Mouse (Mus musculus): ENCODE results near the gene Gpr155.

The Gpr155 gene

DNA sequence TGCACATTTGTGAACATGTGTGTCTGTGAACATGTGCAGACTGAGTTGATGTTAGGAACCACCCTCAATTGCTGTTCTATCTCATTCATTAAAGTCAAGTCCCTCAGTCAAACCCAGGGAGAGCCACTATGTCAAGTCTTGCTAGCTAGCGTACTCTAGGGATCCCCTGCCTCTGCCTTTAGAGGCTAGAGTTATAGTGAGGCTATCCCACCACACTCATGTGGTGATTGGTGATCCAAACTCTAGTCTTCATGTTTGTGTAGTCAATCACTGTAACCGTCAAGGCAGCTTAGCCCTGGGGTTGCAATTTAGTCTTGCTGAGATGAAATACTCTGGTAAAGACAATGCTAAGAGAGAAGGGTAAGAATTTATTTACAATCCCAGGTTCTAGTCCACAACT is 11.1 kb upstream of the Gpr155 start:
- ChIA-PET CTCF (interaction anchor here in 1 of 4 experiments (1.0 kb wide), 1 partner anchor 11 kb away, joined by 3 read pairs; the partner anchor contains the start of gene Gpr155), POLR2A (interaction anchor here in 3 of 4 experiments (0.5 to 2.7 kb wide), 5 partner anchors 9 to 11 kb away, joined by 3 to 13 read pairs (median 4); partner anchors contain the start of gene Gpr155 (in 3 of the 3))

DNA sequence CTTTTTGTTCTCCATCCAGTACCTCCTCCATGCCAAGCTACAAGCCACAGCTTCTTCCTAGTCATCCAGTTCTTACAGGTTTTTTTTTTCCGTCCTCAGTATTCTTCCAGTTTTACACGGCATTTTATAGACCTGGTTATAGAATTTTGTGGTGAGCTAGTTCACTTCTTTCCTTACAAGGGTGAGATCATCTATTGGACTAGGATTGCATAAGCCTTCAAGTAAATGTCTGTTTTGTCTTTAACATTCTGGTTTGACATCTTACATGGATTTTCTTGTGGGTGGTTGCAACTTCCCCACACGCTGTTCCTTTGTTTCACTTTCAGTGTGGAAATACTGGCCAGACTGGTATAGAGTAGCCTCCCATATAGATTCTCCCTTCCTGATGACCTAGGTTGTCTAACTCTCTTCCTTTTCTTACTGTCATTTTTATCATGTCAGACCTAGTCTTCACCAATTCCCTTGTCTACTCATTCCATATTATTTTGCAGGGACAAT is 10.5 kb upstream of the Gpr155 start:
- ChIA-PET CTCF (interaction anchor here in 2 of 4 experiments (1.0 to 1.2 kb wide), 2 partner anchors 10 kb away, joined by 3 to 4 read pairs; partner anchors contain the start of gene Gpr155 (in 2 of the 2)), POLR2A (interaction anchor here in 1 of 4 experiments (1.1 kb wide), 1 partner anchor 10 kb away, joined by 6 read pairs; the partner anchor contains the start of gene Gpr155)

DNA sequence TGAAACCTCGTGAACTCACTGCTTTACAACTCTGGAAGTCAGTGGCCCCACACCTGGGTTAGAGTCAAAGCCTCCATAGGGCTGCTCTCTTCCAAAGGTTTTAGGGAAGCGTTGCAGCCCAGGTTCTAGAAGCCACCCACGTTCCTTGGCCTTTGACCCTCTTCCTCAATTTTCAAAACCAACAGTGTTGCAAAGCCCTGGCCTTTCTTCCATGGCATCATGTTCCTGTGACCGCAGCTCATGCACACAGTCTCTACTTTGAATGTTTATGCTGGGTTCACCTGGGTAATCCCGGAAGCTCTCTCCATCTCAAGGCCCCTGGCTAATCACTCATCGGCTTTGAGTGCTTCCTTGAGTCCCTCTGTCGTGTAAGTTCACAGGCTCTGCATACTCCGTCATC is 9.1 kb upstream of the Gpr155 start:
- ChIA-PET POLR2A (no interaction called here), CTCF (interaction anchor here in 1 of 4 experiments (0.6 to 1.2 kb wide), 2 partner anchors 9 to 173 kb away, joined by 3 to 4 read pairs; partner anchors contain the start of gene Gpr155)

- CTCF ChIA-PET: no interaction called here
- POLR2A ChIA-PET: interaction anchor here in 1 of 4 experiments (0.9 to 2.1 kb wide), 2 partner anchors 82 to 128 kb away, joined by 3 to 5 read pairs; partner anchors contain the start of genes Cir1 and Scrn3
Observed at GRCm38 (mm10) chr2:73394476-73394875, 8.1 kb upstream of the Gpr155 start.

GRCm38 (mm10) chr2:73392772-73393171 is 6.4 kb upstream of the Gpr155 start:
- ChIA-PET CTCF (no interaction called here), POLR2A (interaction anchor here in 1 of 4 experiments (2.1 kb wide), 1 partner anchor 129 kb away, joined by 5 read pairs; no protein-coding TSS in a partner anchor)

DNA sequence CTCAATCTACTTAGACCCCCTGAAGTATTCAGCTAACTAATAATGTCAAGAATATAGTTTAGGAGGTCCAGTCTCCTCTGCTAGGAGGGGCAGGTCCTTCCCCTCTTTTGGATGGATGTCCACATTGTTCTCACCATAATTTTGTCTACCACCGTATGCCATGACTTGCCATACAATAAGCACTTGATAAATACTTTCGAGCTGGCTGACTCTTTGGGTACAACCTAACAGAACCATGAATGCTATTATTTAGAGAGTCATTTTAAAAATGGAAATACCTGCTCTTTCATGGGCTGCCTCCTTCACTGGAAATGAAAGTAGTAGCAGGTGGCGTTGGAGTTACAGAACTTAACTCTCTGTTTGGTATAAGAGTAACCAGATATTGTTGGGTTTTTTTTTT is 3.6 kb upstream of the Gpr155 start:
- ChIA-PET CTCF (no interaction called here), POLR2A (interaction anchor here in 1 of 4 experiments (0.7 kb wide), 1 partner anchor 53 kb away, joined by 5 read pairs; no protein-coding TSS in a partner anchor)

DNA sequence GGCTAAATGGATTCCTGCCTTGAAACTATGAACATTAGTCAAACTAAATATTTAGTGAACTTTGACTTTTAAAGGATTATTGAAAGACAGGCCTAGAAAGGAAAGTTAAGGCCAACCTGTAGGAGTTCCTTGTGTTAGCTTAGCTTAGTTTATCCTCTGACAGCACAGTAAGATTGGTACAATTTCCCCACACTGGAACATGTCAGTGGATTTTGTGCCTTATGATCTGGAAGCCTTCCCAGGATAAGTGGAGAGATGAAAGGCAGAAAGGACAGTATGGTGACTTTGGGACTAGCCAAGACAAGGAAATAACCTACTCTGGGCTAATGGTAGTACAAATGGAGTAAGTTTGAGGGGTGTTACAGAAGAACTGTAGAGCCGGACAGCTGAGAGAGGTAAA is 1.4 kb upstream of the Gpr155 start:
- CTCF ChIA-PET: no interaction called here

GRCm38 (mm10) chr2:73385641-73386355 is 574 bp downstream of the Gpr155 start:
- ChIA-PET CTCF (interaction anchor here in 1 of 4 experiments (0.8 to 1.1 kb wide), 6 partner anchors 10 to 1087 kb away, joined by 3 to 4 read pairs (median 4); no protein-coding TSS in a partner anchor), POLR2A (interaction anchor here in 3 of 4 experiments (0.6 to 2.9 kb wide), 43 partner anchors 8 to 1513 kb away, joined by 3 to 27 read pairs (median 4); partner anchors contain the start of genes Cir1 (in 3 of the 3), Scrn3 (in 3 of the 3), Atf2 (in 1 of the 3) and Pdk1 (in 1 of the 3))

More for the DNA sequence above, 1.4 kb upstream of the Gpr155 start:
- POLR2A ChIA-PET: interaction anchor here in 3 of 4 experiments (0.6 to 2.9 kb wide), 12 partner anchors 9 to 1855 kb away, joined by 3 to 13 read pairs (median 5); no protein-coding TSS in a partner anchor

DNA sequence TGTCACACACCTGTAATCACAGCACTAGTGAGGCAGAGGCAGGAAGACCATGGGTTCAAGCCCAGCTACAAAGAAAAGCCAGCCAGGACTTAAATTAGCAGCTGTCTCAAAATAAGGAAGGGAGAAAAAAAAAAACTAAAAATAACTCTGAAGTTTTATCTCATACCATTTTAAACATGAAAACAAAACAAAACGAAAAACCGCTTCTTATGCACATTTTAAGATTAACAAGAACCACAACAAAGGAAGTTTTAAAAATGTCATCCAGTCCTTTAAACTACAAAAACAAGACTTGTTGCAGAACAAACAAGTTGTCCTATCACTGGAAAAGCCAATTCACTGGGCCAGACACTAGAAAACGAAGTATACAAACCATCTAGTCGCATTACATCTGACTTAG is 1.2 kb downstream of the Gpr155 start:
- ChIA-PET CTCF (no interaction called here), POLR2A (interaction anchor here in 3 of 4 experiments (1.4 to 2.6 kb wide), 7 partner anchors 10 to 177 kb away, joined by 3 to 27 read pairs (median 12); partner anchors contain the start of genes Cir1 (in 2 of the 3) and Scrn3 (in 2 of the 3))

GRCm38 (mm10) chr2:73380298-73380975 is 5.9 kb downstream of the Gpr155 start:
- POLR2A ChIA-PET: interaction anchor here in 2 of 4 experiments (1.2 to 1.6 kb wide), 2 partner anchors 13 to 68 kb away, joined by 3 to 4 read pairs; partner anchors contain the start of genes Cir1 (in 1 of the 2) and Scrn3 (in 1 of the 2)
- CTCF ChIA-PET: no interaction called here

DNA sequence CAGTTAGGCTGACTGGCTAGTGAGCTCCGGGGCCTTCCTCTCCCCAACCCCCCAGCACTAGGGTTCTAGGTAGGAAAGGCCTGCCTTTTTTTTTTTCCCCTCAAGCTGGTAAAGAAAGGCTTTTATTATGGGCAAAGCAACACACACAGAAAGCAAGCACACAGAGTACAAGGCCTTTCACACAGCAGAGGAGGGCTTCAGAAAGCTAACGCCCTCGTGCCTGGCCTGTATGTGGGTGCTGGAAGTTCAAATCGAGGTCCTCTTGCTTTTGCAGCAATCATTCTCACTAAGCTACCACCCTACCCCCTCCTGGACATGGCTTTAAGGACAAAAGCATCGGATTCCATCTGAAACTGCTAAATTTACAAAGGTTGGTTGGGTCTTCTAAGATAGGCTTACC is 6.7 kb downstream of the Gpr155 start:
- CTCF ChIA-PET: no interaction called here
- POLR2A ChIA-PET: interaction anchor here in 2 of 4 experiments (0.9 to 1.6 kb wide), 3 partner anchors 10 to 67 kb away, joined by 3 to 4 read pairs (median 3); partner anchors contain the start of genes Cir1 (in 1 of the 2) and Scrn3 (in 1 of the 2)

GRCm38 (mm10) chr2:73378326-73378725 is 8.0 kb downstream of the Gpr155 start:
- POLR2A ChIA-PET: interaction anchor here in 2 of 4 experiments (1.6 to 2.1 kb wide), 2 partner anchors 8 kb away, joined by 5 to 8 read pairs; partner anchors contain the start of gene Gpr155 (in 2 of the 2)
- CTCF ChIA-PET: no interaction called here

GRCm38 (mm10) chr2:73371530-73372335 is 14.6 kb downstream of the Gpr155 start:
- ChIA-PET POLR2A (interaction anchor here in 1 of 4 experiments (2.7 kb wide), 1 partner anchor 14 kb away, joined by 9 read pairs; the partner anchor contains the start of gene Gpr155), CTCF (no interaction called here)

- CTCF ChIA-PET: interaction anchor here in 2 of 4 experiments (0.6 to 1.1 kb wide), 2 partner anchors 15 to 1793 kb away, joined by 3 to 4 read pairs; no protein-coding TSS in a partner anchor
- POLR2A ChIA-PET: interaction anchor here in 1 of 4 experiments (0.6 to 1.8 kb wide), 2 partner anchors 11 to 23 kb away, joined by 4 to 7 read pairs; partner anchors contain the start of gene Gpr155
Observed at GRCm38 (mm10) chr2:73363448-73363847, 22.9 kb downstream of the Gpr155 start.

DNA sequence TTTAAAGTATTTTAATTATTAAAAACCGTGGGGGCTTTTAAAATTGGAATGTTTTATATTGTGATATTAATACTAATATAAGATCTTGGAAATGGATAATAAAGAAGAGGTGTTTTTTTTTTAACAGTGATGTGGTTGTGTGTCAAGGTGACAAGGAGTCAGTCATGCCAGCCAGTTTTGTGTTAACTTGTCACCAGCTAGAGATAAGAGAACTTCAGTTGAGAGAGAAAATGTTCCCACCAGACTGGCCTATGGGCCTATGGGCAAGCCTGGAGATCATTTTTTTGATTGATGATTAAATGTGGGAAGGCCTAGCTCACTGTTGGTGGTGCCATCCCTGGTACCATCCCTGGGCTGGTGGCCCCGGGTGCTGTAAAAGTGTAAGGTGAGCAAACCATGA is 25.8 kb downstream of the Gpr155 start:
- POLR2A ChIA-PET: no interaction called here

GRCm38 (mm10) chr2:73359941-73360340 is 26.4 kb downstream of the Gpr155 start:
- CTCF ChIA-PET: interaction anchor here in 2 of 4 experiments (0.5 to 0.6 kb wide), 3 partner anchors 10 to 97 kb away, joined by 3 to 4 read pairs (median 3); no protein-coding TSS in a partner anchor
- POLR2A ChIA-PET: interaction anchor here in 2 of 4 experiments (0.6 to 1.2 kb wide), 2 partner anchors 24 to 656 kb away, joined by 3 read pairs; no protein-coding TSS in a partner anchor

More for the DNA sequence above, 25.8 kb downstream of the Gpr155 start:
- CTCF ChIA-PET: no interaction called here

- CTCF ChIA-PET: no interaction called here
- POLR2A ChIA-PET: interaction anchor here in 2 of 4 experiments (0.7 to 1.3 kb wide), 3 partner anchors 30 to 1984 kb away, joined by 3 to 4 read pairs (median 3); partner anchors contain the start of gene Gpr155 (in 1 of the 2)
Observed at GRCm38 (mm10) chr2:73357004-73357403, 29.4 kb downstream of the Gpr155 start.

Measured in embryonic stem cell, embryonic (primary cell).